Mouse (Mus musculus): ENCODE measurements around the gene Angel2. TPM values are rescaled to one million over a fixed set of nuclear protein-coding genes. Genes with fewer than 3 reads are reported as not detected.
"Not testable (repeated sequence)": the region's sequence is repeated elsewhere in the genome, so short reads cannot be mapped to it uniquely, and the experiment has no call there.

Angel2 gene
- polyA plus RNA-seq (2015; fragmentation: Nextera tagmentation; extraction: Ambion mirVana) = 59.4 and 63.9 TPM in 2 replicates

DNA sequence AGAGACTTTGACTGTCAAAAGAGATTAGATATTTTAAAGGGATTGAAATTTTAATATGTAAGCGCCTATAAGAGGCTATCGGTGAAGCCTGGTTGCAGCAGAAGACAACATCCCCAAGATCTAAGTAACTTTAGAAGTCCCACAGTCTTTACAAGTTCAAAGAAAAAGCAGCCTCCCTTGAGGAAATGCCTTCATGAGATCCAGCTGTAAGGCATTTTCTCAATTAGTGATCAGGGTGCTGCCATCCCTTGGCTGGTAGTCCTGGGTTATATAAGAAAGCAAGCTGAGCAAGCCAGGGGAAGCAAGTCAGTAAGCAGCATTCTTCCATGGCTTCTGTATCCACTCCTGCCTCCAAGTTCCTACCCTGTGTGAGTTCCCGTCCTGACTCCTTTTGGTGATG is at the start of gene Angel2:
TSS of gene Angel2 (plus strand) at position 301 of the 400 bp plus-strand sequence.
- not testable (repeated sequence) for DNase-seq (ENCODE audit: low spot score)

DNA sequence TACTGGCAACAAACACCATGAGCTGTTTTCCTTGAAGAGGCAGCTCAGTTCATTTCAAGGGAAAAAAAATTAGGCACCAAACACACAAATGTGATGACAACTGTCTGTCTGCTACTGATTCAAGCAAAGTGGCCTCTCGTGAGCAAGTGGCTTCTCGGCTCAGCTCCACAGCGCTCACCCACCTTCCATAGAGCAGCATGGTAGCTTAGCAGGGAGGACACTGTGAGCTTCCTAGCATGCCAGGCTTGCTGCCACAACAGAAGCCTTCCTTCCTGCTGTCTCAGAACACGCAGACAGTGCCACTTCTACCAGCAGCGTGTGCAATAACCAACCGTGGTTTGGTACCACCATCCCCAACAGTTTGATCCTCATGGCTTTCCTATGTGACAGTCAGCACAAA is 49.2 kb upstream of the Angel2 start:
- no peak for DNase-seq (ENCODE audit: low spot score)

DNA sequence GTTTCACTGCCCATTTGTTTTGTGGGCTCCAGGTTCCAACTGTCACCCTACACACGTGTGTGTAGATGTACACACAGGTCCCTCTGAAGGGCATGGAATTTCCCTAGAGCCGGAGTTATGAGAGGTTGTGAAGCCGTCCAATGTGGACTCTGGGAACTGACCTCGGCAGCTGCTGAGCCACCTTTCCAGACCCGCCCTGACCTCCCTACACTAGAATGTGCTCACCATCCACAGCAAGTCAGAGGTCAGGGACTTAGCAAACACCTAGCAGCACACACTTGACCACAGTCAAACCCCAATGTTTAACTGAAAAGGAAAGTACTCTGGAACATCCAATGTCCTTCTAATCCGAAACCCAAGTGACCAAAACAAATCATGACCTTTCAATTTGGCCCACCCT is 44.3 kb upstream of the Angel2 start:
- DNase-seq (ENCODE audit: low spot score) = no peak

DNA sequence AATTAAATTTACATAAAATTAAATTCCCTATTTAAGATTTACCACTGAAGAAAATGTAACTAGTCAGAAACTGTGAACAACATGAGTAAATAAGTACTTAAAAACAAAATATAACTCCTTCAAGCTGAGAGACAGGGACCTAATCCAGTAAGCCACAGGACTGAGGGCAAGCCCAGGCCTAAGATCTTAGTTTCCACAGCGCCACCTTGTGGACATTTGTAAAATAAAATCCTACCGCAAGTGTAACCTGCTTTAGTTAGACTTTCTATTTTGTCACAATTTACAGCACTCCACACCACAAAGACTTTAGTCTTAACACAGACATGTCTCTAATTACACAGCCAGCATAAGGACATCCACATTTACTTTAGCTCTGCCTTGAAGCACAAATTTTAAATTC is 43.5 kb upstream of the Angel2 start:
- peak; percentile 71 for DNase-seq (ENCODE audit: low spot score)

DNA sequence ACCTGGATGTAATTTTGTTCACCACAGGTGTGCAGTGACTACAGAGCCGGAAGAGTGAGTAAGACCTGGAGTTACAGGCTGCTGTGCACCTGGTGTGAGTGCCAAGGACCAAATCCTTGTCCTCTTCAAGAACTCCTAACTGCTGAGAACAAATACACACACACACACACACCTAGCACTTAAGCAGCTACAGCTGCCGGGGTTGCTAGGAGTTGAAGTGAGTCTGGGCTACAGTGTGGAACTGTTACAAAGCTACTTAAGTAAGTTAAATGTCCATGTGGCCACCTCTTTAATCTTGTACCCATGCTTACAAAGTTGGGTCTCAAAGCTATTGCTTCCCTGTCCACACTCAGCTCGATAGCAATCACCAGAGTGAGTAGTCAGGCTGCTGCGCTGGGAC is 38.9 kb upstream of the Angel2 start:
- no peak for DNase-seq (ENCODE audit: low spot score)

DNA sequence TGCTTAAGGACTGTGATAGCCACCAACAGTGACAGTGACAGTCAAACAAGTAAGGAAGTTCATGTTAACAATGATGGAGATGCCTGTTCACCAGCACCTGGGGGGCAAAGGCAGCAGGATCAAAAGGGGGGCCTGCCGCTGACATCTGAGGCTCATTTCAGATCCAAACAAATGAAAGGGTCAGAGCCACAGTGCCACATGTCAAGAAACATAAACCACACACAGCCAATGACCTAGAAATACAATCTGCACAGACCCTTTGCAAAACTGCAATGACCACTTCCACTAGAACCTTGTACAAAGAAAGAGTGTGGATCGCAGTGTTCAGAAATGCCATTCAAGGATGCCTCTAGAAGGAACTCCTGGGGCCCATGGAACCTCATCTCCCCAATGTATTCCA is 36.9 kb upstream of the Angel2 start:
- no peak for DNase-seq (ENCODE audit: low spot score)

DNA sequence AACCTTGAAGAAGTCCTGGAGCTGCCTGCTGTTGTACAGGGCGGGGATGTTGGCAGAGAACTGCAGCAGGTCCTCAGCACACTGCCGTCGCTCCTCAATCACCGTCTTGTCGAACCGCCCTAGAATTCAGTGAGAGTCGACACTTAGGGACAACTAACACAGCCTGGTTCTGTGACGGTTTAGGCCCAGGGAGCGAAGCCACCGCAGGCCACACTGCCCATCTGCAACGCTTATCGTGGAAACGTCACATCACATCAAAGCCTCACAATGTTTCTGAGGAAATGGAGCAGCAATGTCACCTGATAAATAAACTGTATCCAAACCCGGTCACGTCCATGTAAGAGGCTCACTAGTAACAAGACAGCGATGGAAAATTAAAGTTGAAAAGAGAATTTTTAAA is 36.3 kb upstream of the Angel2 start:
- DNase-seq (ENCODE audit: low spot score) = no peak

DNA sequence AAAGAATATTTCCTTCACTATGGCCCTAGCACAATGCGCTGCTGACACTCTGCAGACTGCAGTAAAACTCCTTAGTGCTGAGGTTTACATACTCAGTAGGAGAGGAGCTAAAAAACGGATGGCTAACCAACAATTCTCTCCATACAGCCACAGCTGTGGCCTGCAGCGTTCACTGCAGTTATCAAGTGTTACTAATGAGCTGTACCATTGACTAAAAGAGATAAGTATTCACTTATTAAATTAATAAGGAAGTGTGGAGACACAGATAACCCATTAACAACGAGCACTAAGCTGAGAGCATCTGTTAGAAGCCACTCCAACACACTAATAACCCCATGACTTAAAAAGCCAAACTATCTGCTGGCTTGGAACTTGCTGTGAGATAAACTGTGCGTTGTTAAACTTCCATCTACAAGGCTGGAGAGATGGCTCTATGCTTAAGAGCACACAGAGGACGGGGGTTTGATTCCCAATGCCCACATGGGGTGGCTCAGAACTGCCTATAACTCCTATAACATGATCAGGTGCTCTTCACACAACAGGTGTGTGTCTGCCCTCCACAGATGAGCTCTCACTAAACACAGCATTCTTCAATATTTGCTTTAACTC is 31.2 kb upstream of the Angel2 start:
- no peak for DNase-seq (ENCODE audit: low spot score)

DNA sequence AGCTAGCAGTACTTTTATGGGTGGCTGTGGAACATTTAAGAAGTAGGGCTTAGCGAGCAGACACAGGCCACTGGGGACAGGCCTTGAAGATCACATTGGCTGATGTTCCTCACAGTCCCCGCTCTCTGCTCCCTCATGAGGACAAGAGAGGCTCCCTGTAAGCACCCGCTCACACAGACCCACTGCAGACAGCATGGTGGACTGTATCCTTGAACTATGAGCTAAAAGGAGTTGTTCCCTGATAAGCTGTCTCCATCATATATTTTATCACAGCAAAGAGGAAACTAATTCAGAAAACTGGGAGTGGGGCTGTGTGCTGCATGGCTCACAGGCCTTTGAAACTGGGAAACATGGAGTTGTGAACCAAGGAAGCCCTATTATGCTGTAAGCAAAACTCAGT is 26.7 kb upstream of the Angel2 start:
- no peak for DNase-seq (ENCODE audit: low spot score)

DNA sequence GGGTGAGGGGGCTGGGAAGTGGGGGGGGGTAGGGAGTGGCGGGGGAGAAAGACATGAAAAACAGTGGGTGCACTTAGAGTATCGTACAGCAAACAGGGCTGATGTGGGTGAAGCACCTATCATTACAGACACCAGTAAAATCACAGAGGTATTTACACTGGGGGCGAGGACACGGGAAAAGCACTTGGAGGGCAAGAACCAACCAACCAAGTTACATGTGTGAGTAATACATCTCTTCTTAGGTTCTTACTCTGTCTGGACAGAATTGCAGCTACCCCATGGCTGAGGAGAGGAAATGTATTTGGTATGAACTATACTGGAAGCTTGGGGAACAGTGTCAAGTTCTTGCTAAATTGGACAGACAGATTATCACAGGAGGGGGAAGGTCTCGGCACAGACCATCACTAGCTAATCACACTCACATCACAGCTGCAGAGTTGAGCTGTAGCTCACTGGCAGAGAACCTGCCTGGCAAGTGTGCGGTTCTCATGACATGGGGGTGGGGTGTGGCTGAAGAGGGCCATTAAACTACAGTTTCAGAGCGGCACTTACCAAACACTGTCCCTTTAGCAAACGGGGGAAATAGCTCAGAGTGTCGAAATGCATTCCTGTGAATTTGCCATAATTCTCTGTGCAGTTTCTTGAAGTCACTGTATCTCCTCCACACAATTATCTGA is 25.9 kb upstream of the Angel2 start:
- no peak for DNase-seq (ENCODE audit: low spot score)

DNA sequence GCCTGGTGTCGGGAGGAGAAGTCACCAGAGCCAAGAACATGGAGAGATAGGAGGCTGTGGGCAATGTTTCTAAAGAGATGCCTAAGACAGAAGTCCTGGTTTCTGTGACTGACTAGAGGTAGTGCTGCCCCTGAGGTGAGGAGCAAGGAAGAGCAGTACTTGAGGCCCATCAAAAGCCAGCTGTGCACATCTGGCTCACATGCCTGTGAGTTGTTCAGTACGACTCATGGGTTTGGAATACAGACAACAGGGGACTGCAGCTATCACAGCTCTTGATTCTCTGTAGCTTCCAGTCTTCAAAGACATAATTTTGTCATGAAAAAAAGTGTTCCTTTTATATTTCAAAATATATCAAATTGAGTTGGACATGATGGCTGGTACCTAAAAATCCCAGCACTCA is 23.8 kb upstream of the Angel2 start:
- no peak for DNase-seq (ENCODE audit: low spot score)

DNA sequence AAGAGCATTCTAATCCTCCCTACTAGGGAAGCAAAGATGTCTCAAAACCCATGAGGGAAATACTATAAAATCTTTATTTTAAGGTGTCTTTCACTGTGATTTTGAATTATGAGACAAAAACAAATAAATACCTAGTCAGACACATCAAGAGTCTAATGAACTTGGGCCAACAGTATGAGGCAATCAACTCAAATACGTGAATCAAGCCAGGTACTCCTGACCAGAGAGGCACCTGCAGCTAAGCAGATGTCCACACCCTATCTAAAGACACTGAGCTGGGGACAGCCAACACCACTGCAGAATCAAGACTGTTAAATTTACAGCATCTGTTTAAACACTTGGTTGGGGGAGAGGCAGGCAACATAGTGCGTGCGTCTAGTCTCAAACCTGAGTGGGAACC is 20.8 kb upstream of the Angel2 start:
- no peak for DNase-seq (ENCODE audit: low spot score)

DNA sequence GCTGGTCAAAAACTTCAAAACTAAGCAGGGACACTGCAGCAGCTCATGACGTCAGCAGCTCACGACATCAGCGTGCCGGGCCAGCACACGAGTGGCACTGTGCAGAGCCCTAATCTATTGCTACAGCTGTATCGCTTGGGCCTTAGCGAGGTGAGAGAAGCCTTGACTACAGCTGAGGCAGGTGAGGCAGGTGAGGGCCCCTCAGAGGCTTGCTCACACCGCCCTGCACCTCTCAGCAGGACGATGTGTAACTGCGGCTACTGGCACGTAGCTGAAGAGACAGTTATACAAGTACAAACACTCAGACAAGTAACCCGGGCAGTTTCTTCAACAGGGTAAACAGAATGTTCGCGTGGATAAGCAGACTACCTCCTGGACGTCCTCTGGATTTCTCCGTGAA is 20.2 kb upstream of the Angel2 start:
- DNase-seq (ENCODE audit: low spot score) = no peak

DNA sequence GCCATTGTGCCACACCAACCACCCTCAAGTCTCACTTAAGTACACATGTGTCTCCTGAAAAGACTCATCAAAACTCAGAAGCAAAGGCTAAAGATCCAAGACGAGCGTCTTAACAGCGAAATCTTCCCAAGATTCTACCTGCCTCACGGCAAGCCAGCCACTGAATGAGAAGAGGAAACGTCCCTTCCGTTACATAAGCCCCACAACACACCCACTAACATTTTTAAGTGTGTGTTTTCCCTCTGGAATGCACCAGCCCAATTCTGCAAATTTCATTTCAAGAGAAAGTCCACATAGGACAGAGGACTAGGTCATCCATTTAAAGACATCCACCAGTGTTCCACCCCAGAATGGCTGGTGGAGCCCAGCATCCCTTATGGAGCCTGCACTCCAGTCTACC is 14.1 kb upstream of the Angel2 start:
- DNase-seq (ENCODE audit: low spot score) = no peak

DNA sequence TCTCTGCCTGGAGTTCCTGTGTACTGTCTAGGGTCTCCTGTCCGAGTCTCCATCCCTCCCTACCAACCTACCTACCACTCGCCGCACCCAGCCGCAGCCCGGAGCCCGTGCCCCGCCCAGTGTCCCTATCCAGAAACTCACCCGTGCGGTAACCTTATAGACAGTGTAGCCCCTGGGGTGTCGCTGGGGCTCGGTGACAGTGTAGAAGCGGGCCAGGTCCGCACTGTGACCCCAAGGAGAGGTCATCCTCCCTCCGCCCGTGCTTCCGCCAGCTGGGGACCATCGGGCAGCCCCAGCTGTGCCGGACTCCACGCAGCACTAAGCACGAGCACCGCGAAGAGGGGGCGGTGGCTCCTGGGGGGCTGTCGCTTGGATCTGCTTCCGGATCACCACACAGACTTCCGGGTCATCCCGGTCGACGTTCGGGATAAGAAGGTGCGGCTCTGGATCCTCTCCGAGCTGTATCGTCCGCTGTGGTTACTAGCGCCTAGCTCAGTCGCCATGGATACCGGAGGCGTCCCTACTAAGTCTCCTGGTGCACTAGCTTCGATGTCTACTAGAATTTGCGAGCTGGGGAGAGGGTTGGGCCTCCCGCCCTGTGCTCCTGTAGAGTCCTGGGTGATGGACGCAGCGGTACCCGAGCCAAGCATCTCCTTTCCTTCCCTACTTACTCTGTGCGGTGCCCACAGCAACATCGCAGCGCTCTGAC is 13.3 kb upstream of the Angel2 start, which contains the start of gene Rps6kc1:
TSS of gene Rps6kc1 (minus strand) at position 356 of the 709 bp plus-strand sequence.
- DNase-seq (ENCODE audit: low spot score) = peak; percentile 70

DNA sequence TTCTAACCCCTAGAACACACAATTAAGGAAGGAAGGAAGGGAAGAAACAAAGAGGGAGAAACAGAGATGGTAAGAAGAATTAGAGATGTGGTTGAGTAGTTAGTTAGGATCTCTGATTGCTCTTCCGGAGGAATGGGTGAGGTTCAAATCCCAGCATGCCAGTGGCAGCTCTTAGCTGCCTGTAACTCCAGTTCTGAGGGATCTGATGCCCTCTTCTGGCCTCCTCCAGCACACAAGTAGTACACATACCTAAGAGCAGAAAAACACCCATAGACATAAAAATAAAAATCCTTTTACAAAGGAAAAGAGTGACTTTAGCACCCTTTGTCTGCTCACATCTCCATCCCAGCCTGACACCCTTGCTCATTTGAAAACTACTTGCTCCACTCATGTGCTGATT is 12.3 kb upstream of the Angel2 start:
- DNase-seq (ENCODE audit: low spot score) = no peak

DNA sequence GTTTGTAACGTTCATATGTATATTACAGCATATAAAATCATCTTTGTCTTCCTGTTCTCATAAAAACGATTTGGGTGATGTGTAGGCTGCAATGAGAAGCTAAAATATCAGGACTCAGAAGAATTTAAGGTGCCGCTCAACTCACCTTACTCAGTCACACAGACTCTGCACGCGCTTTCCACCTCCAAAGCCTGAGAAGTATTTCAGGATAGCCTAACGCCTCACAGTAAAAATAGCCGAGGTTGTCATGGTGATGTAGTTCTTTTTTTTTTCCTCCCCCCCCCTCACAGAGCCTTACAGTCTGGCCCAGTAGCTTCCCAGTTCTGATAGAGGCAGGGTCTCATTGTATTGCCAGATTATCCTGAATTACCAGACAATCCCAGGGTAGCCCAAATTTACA is 6.0 kb upstream of the Angel2 start:
- DNase-seq (ENCODE audit: low spot score) = no peak

DNA sequence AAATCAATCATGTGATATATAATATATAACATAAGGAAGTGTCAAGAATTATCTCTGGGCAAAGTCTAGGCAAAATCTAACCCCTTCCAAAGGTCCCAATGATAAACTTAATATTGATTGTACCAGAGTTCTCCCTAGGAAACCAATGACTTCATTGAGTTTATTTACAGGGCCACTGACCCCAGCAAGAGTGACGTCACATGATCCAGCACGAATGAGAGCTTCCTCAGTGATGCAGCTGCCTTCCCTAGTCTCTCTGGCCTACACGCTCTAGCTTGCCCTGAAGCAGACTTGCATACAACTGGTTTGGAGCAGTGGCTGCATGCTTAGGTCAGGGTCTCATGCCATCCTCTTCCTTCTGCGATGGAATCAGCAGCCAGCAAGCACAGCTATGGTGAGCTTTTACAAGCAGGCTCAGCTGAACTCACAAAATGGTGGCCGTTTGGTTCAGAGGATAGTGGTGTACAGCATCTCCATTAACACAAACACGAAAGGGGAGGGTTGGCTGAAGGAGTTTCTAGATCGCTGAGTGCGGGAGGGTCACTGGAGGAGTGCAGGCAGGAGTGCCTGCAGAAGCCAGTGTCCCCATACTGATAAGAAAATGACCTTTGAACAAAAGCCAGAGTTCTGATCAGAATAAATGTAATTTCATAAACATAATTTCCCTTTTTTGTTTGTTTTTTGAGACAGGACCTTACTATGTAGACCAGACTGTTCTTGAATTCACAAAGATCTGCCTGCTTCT is 5.0 kb upstream of the Angel2 start:
- DNase-seq (ENCODE audit: low spot score) = no peak

DNA sequence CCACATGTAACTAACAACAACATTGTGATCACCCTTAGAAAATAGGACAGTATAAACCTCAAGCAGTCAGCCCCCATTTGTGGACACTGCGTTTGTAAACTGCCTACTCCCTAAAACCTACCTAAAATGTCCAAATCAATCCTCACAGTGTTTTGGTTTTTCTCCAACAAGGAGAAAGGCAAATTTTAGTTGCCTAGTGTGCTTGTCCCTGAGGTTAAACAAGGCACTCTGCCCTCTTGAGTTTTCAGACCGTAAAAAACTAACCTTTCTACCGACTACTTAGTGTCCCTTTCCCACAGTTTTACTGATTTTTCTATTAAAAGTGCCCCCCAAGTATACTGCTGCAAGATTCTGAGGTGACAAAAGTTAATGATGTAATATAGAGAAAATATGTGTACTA is 2.4 kb downstream of the Angel2 start:
- DNase-seq (ENCODE audit: low spot score) = no peak

DNA sequence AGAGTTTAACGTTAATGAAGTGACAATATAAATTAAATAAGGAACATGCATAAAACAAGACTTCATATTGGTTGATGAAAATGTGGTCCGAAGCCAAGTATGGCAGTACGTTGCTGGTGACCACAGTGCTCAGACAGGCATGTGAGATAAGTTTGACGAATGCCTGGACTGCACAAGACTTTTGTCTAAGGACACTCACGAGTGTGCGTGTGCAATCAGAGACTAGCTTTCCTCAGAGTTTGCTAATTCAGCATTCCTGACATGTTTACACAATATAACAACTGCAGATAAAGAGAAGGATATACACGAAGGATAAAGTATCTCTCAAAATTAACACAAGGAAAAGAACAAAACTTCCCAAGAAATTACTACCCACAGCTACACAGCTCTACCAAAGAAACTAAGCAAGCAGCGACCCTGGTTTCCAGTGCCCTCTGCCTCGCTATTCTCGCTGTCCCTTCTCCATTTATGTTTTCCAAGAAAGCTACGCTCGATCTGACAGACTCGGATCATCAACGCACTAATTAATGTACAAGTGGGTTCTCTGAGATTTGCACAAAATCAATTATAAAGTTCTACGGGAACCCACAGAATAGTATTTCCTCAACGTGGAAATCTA is 2.9 kb downstream of the Angel2 start:
- peak; percentile 8 for DNase-seq (ENCODE audit: low spot score)

DNA sequence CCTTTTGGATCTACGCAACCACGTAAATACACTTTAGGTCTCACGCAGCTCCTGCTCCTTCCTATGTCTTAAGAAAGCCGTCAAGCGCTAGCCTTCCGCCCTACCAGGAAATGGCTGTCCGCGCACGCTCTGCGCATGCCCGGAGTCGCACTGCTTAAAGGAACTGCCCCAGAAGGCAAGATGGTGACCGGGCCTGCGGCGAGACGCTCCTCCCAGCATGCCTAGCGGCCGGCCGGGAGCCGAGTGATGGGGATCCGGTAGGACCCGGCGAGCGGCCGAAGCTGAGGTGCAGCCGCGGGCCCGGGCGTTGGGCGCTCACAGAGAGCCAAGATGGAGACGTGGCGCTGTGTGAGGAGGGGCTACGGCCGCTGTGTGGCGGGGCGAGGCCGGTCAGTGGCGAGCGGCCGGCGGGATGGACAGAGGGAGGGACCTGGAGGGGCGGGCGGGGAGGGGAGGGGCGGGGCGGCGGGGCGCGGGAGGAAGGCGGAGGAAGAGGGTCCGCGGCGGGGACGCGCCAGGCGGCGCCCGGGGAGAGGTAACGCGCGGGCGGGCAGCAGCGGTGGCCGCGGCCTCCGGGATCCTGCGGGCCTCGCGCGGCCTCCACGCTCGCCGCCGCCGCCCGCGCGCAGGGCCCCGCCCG is 3.6 kb downstream of the Angel2 start:
- DNase-seq (ENCODE audit: low spot score) = peak; percentile 98

All from thymus, postnatal 0 days (tissue).